Mouse (Mus musculus) ES-E14 (cell line): Measurements from ENCODE around the gene Gimap3. TPM values are rescaled to one million over a fixed set of nuclear protein-coding genes. Genes with fewer than 3 reads are reported as not detected.

Experiments used
- DNase-seq: peaks from one replicate; pipeline ENCODE4 v3.0.0-alpha.2; 2013; ENCODE audit warnings: low read depth, low spot score
- H3K27ac ChIP-seq: 2 replicates; pipeline ENCODE4 v1.5.1; 2012; ENCODE audit warnings: low read depth, mild to moderate bottlenecking, low read length, moderate library complexity, mixed read lengths; ENCODE audit not compliant: poor library complexity, insufficient read depth, severe bottlenecking
- H3K36me3 ChIP-seq: 2 replicates; pipeline ENCODE4 v1.6.1; 2012; ENCODE audit warnings: mild to moderate bottlenecking, low read length, moderate library complexity, mixed read lengths; ENCODE audit not compliant: control insufficient read depth, poor library complexity, insufficient read depth, severe bottlenecking
- H3K4me1 ChIP-seq, 2 experiments: fragments of 150-350 bp in 1 of 2; sonication (generic) in 1 of 2; 2 replicates each; pipeline ENCODE4 v1.6.1; 2012; ENCODE audit warnings: low read length in 2 of 2, mild to moderate bottlenecking in 1 of 2, mixed read lengths in 1 of 2; ENCODE audit not compliant: control insufficient read depth in 2 of 2, insufficient read depth in 2 of 2, poor library complexity in 1 of 2
- H3K4me3 ChIP-seq, 2 experiments: fragments of 150-350 bp in 1 of 2; sonication (generic) in 1 of 2; 2 replicates each; pipeline ENCODE4 v1.5.1; 2012; ENCODE audit warnings: low read length in 2 of 2, low read depth in 1 of 2, mild to moderate bottlenecking in 1 of 2, mixed read lengths in 1 of 2; ENCODE audit not compliant: insufficient read depth in 1 of 2, poor library complexity in 1 of 2, severe bottlenecking in 1 of 2
- H3K9ac ChIP-seq: 2 replicates; pipeline ENCODE4 v1.6.1; 2012; ENCODE audit warnings: low read depth, mild to moderate bottlenecking, low read length, mixed read lengths; ENCODE audit not compliant: poor library complexity, insufficient read depth, severe bottlenecking
- H3K9me3 ChIP-seq: fragments of 150-350 bp; sonication (generic); 2 replicates; pipeline ENCODE4 v1.6.1; 2012; ENCODE audit warnings: low read depth, mild to moderate bottlenecking, low read length; ENCODE audit not compliant: control insufficient read depth, insufficient read depth
- CHD2 ChIP-seq: IDR thresholded peaks from 2 replicates; pipeline ENCODE4 v1.6.1; 2014; ENCODE audit warnings: mild to moderate bottlenecking, low read depth, low read length, inconsistent platforms
- HCFC1 ChIP-seq: IDR thresholded peaks from 2 replicates; pipeline ENCODE4 v1.6.1; 2012; ENCODE audit warnings: low read length, inconsistent platforms, borderline replicate concordance; ENCODE audit not compliant: insufficient read depth
- MAFK ChIP-seq: IDR thresholded peaks from 2 replicates; pipeline ENCODE4 v1.6.1; 2014; ENCODE audit warnings: mild to moderate bottlenecking, low read depth, low read length, inconsistent platforms; ENCODE audit not compliant: insufficient read depth
- ZC3H11A ChIP-seq: IDR thresholded peaks from 2 replicates; pipeline ENCODE4 v1.6.1; 2012; ENCODE audit warnings: low read depth, mild to moderate bottlenecking, inconsistent platforms, low read length, borderline replicate concordance
- ZNF384 ChIP-seq: IDR thresholded peaks from 2 replicates; pipeline ENCODE4 v1.6.1; 2012; ENCODE audit warnings: low read depth, low read length, inconsistent platforms
- in situ Hi-C, 2 experiments: fragments of 600-800 bp; cut with MboI; formaldehyde crosslinking; loops; one replicate each; pipeline ENCODE4 v1.15.1; 2025; ENCODE audit warnings: low sequenced_read_pairs in 2 of 2, inconsistent platforms in 1 of 2; ENCODE audit not compliant: unreplicated experiment in 2 of 2
- total RNA-seq: library from RNA; depleted of rRNA; stranded (reverse); fragments of 300-350 nt; gene quantifications from 2 replicates; pipeline ENCODE4 v1.2.3, GENCODE M21; 2012

The Gimap3 gene
- total RNA-seq, 1 experiment: 0.09 TPM

DNA sequence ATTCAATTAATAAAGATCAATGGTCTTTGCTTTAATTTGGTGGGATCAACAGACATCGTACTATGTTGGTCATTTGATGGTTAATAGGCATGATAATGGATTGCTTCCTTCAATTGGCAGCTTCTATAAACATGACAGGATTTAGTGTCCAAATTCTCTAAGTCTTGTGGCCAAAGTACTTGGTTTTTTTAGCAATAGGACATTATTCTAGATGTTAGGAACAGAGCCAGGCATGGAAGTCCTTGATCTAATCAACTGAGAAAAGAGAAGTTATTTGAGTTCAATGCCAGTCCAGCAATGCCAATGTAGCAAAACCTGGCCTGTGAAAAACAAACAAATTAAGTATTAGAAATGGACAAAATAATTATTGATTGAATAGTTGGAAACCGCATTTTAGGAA lies 14.9 kb upstream of the Gimap3 start:
- no peaks in the 10 kb centered on the region for H3K4me1 ChIP-seq
- DNase-seq: no peak
- no peaks in the 10 kb centered on the region for H3K9me3 ChIP-seq
- no peaks in the 10 kb centered on the region for H3K36me3 ChIP-seq
- TF ChIP-seq ZC3H11A (no peak), ZNF384 (no peak), CHD2 (no peak), HCFC1 (no peak), MAFK (no peak)
- no peak overlapping the region for H3K27ac ChIP-seq
- no peak overlapping the region for H3K9ac ChIP-seq
- in situ Hi-C loops: no loop called here
- H3K4me3 ChIP-seq: no peak overlapping the region

DNA sequence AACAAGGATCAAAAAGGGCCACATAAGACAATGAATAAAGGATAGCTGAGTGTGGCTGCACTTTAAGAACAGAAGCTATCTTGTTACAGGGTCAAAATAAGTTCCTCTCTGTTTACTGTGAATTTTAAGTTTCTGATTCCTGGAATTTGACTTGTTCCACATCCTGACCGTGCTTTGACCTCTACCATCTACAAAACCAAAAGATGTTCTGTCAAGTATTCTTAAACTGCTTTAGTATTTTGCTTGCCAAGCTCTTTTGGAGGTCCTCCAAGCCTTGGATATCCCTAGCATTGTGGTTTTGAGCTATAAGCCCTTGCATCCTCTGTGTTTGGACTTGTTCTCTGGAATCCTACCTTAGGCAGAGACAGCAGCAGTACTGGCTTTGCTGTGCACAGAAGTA lies 14.5 kb upstream of the Gimap3 start:
- TF ChIP-seq HCFC1 (no peak), ZC3H11A (no peak), MAFK (no peak), CHD2 (no peak), ZNF384 (no peak)
- no peaks in the 10 kb centered on the region for H3K9me3 ChIP-seq
- no peak for DNase-seq
- H3K4me3 ChIP-seq: no peak overlapping the region
- H3K4me1 ChIP-seq: no peaks in the 10 kb centered on the region
- no peaks in the 10 kb centered on the region for H3K36me3 ChIP-seq
- no peak overlapping the region for H3K9ac ChIP-seq
- in situ Hi-C loops: no loop called here
- no peak overlapping the region for H3K27ac ChIP-seq

DNA sequence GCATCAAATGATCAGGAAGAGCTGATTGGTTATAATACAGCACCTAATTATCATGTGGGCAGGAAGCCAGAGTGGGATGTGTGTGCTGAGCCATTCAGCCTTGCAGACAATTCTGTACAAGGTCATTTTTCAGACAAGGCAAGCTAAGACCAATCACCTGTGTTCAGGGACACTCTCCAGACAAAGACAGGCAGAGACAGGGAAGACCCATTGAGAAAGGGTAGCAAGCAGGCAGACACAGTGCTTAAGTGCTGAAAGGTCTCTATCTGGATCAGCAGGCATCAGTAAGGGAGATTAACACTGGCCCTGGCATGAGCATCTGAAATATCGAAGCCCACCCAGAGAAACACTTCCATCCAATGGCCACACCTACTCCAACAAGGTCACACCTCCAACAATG lies 13.8 kb upstream of the Gimap3 start:
- in situ Hi-C loops: no loop called here
- Histone ChIP-seq H3K9ac (no peak overlapping the region), H3K27ac (no peak overlapping the region), H3K9me3 (no peaks in the 10 kb centered on the region), H3K4me1 (no peaks in the 10 kb centered on the region), H3K36me3 (no peaks in the 10 kb centered on the region), H3K4me3 (no peak overlapping the region)
- DNase-seq: no peak
- no peak for TF ChIP-seq ZC3H11A
- TF ChIP-seq MAFK: no peak
- TF ChIP-seq CHD2: no peak
- no peak for TF ChIP-seq HCFC1
- no peak for TF ChIP-seq ZNF384

DNA sequence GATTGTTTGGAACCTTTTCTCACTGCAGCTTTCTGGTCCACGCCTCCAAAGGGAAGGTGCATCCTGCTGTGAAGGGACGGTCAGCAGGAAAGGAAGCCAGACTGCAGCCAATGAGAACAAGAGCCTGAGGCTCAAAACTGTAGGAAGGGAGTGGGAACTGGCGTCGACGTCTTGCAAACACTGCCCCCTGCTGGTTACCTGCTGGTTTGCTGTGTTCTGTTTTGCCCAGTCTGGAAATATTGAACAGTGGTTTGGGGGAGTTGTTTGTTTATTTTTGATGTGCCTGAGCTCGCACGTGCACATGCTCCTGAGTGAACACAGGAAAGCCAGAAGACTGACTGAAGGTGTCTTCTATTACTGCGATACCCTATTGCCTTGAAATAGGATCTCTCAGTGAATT lies 1.4 kb upstream of the Gimap3 start:
- H3K4me3 ChIP-seq: no peak overlapping the region
- no peaks in the 10 kb centered on the region for H3K36me3 ChIP-seq
- no peak overlapping the region for H3K9ac ChIP-seq
- DNase-seq: peak; percentile 62
- no peaks in the 10 kb centered on the region for H3K9me3 ChIP-seq
- in situ Hi-C loops: no loop called here
- H3K4me1 ChIP-seq: no peaks in the 10 kb centered on the region
- H3K27ac ChIP-seq: no peak overlapping the region
- TF ChIP-seq ZNF384 (no peak), HCFC1 (no peak), CHD2 (no peak), ZC3H11A (peak; percentile 59; the same call in 1 of the 2 replicates)

DNA sequence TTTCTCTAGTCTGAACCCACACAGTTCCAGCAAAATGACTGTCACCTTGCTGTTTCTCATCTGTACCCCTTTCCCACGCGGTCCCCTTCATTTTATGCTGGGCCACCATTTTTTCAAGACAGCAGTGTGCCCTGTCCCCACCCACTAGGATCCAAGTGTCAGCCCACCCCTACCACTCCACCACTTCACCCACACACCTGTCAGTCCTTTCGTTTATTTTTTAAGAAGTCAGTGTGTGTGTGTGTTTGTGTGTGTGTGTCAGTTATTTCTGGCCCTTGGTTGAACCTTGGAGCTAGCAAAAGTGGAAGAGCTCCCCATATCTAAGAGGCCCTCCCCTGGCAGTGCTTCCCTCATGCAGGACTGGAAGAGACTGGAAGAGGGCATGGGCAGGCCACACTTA lies 1.7 kb downstream of the Gimap3 start:
- Histone ChIP-seq H3K27ac (no peak overlapping the region), H3K4me3 (no peak overlapping the region), H3K9ac (no peak overlapping the region), H3K4me1 (no peaks in the 10 kb centered on the region), H3K9me3 (no peaks in the 10 kb centered on the region), H3K36me3 (no peaks in the 10 kb centered on the region)
- DNase-seq: no peak
- in situ Hi-C loops: no loop called here
- TF ChIP-seq ZNF384 (no peak), HCFC1 (no peak), ZC3H11A (no peak), CHD2 (no peak), MAFK (no peak)
